Mouse (Mus musculus): ENCODE measurements around the gene Slc5a4a.

The Slc5a4a gene

DNA sequence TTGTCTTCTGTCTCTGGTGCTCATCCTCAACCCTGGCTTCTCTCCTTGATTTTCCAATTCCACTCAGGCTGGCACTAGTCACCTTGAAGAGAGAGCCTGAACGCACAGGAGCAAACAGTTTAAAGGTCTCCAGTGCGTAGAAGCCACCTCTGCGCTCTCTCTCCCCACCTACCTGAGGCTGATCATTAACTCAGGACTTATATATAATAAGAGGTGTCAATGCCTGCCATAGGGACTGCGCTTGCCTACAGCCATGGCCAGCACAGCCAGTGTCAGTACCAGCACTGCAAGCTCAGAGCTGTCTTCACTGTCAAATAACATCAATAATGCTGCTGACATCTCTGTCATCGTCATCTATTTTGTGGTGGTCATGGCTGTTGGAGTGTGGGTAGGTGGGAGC lies at the start of gene Slc5a4a:
TSS of gene Slc5a4a (plus strand) at position 174 of the 400 bp plus-strand sequence.
- no peak for DNase-seq (ENCODE audit: low read depth, low spot score)

DNA sequence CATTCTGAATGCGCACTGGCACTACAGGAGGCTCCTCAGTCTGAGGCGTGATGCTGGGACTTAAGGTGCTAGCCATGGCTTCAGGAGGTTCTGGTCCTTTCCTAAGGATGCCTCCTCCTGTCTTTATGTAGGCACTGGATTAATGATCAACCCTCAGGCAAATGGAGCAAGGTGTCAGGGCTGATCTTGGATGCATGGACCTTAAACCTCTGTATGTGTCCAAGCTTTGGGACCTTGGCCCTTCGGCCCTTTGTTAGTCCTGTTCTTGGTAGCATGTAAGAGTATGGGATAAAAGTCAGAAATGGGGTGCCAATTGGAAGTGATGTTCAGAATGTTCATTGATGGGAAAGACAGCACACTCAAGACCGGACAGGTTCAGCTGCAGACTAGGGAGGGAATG lies 36.4 kb upstream of the Slc5a4a start, which contains the start of gene Slc5a4b:
TSS of gene Slc5a4b (minus strand) at position 101 of the 400 bp plus-strand sequence.
- DNase-seq (ENCODE audit: low read depth, low spot score), result no peak

DNA sequence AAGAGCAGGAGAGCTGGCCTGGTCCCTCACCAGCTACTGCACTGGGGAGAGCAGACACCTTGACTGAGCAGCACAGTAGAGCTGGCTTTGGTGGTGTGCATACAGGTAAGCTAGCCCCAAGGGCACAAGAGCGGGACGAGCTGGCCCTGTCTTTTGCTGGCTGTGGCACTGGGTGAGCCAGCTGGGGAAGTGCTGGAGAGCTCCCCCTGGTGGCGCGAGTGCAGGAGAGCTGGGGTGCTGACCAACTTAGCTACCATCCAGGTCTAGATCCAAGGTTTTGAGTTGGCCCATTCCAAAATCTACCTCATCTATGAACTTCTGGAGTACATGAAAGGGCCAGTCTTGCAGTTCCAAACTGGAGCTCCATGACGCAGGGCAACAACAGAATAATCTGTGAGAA lies 29.3 kb upstream of the Slc5a4a start:
- DNase-seq (ENCODE audit: low read depth, low spot score), result no peak

DNA sequence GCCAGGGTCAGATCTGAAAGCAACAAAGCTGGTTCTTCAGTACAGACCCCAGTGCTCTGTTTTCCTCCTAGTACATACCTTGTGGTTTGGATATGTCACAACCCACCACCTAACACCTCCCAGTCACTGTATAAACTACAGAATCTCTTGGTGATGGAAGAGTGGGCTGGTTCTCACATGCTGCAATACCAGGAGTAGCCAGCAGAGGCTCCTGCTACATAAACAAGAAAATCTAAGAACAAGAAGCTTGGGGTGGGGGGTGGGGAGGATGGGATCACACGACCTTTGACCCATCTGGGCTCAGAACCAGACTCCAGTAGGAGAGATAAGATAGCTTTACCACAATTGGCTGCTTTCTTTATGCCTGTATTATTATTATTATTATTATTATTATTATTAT lies 28.5 kb upstream of the Slc5a4a start:
- DNase-seq (ENCODE audit: low read depth, low spot score), result no peak

DNA sequence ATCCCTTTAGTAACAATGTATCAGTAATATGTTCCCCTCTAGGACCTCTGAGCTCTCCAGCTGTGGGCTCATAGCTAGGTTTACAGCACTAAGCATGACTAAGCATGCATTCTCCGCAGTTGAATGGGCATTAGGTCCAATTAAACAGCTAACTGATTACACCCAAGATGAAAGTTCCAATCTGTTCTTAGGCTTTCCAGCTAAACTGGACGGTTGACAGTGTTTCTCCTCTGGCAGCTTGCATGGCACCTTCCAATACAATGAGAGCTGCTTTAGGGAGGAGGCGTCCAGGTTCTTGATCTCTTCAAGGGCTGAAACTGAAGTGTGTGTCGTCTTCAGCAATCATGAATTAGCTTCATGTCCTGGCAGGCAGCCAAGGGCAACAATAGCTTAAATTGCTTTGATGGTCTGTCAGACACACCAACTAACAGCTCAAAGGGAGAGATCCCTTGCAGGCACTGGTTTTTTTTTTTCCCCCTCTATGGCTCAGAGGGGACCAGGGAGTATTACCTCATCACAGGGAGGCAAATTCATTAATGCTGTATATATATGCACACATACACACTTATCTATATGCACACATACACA lies 27.0 kb upstream of the Slc5a4a start:
- DNase-seq (ENCODE audit: low read depth, low spot score), result no peak

DNA sequence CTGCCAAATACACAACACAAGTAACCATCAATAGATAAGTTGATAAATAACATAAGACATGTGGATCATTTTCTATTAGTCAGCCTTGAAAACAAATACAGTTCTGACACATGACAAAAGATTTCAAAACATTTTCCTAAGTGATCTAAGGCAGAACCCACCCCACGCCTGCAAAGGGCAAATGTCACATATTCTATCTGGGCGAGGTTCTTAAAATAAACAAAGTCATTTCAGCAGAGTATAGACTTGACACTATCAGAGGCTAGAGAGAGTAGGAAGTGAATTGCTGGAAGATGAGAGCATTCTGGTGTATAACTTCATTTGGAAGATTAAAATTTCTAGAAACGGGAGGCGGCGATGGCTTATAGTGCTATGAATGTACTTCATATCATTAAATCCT lies 25.8 kb upstream of the Slc5a4a start:
- no peak for DNase-seq (ENCODE audit: low read depth, low spot score)

DNA sequence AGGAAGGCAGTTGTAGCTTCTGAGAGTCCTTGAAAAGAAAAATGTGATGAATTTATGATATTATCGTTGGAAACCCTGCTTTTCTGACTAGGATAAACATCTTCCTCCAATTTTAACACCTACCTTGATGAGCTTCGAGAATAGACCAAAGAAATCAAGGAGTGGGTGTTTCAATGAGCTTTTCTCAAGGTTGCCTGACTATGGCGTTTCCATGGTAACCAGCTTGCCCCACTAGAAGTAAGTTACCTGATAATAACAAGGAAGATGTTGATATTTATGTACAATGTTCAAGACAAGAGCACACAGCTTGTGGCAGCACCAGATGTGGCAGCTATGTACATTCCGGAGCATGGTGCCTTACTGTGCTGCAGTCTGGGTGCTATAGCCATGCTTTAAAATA lies 14.7 kb upstream of the Slc5a4a start:
- peak; percentile 18 for DNase-seq (ENCODE audit: low read depth, low spot score)

DNA sequence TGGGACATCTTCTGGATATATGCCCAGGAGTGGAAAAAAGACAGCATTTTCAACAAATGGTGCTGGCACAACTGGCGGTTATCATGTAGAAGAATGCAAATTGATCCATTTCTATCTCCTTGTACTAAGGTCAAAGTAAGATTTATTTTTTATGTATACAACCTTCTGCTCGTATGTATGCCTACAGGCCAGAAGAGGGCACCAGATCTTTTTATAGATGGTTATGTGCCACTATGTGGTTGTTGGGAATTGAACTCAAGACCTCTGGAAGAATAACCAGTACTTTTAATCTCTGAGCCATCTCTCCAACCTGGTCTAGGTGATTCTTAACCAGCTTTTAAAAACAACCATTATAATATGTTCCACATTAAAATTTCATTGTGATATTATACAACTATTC lies 10.9 kb upstream of the Slc5a4a start:
- no peak for DNase-seq (ENCODE audit: low read depth, low spot score)

DNA sequence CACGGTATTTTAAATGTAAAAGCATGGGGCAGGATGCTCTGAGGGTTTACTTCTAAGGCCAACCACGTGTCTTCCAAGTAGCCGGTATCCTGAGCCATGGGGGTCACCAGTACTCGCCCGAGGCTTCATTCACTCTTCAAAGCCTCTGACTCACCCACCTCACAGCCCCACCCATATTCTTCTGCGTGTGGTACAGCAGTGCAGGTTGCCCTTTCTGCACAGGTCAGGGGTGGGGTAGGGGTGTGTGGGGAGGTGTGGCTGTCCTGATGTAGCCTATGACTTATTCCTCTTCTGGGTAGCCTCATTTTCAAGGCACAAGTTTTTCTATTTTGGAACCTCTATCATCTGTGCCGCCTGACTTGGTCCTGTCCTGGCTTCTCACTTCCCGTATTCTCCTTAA lies 405 bp upstream of the Slc5a4a start:
- DNase-seq (ENCODE audit: low read depth, low spot score), result no peak

DNA sequence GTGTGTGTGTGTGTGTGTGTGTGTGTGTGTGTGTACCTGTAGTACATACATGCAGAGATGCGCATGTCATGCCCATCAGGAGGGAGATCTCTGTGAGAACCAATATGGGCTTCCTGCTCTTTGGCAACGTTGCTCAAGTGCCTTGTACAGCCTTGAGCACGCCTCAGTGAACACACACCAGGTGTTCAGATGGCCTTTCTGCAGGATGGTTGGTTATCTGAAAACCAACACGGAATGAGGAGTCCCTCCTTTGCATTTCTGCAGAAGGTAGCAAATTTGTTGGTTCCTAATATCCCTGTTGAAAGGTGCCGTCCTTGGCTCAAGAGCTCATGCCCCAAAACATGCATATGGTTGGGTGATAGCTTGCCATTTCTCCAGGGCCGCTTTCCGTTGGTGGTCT lies 8.7 kb downstream of the Slc5a4a start:
- no peak for DNase-seq (ENCODE audit: low read depth, low spot score)

DNA sequence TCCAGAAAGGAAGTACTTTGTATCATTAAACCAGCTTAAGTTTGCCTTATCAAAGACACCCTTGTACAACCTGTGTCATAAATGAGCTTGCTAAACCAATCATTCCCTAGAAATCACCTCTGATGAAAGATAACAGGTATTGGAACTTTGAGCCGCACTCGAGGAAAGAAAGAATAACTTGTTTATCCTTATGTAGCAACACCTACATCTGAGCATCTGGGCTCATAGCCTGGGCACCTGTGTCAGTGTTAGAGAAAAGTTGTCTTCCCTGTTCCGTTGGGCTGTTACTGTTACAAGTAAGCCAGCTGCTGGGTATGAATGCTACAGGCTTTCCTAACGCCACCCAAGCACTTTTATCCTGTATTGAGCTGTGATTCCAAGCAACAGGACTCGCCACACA lies 10.3 kb downstream of the Slc5a4a start:
- DNase-seq (ENCODE audit: low read depth, low spot score), result no peak

DNA sequence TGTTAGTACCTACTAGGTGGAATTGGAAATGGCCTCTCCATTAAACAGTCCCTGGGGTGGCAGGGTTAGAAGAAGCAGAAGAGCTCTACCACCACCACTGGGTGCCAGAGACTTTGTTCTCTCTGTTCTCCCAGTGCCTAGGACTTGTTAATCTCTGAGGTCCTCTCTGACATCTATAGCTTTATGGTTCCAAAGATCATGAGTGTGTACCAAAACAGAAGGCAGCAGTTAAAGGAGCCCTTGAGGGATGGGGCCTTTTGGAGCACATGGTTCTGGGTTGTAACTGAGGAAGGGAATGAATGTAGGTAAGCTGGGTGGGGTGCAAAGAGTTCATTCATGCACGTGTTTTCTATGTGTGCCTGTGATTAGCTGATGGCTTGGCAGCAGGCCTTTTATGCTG lies 10.8 kb downstream of the Slc5a4a start:
- no peak for DNase-seq (ENCODE audit: low read depth, low spot score)

DNA sequence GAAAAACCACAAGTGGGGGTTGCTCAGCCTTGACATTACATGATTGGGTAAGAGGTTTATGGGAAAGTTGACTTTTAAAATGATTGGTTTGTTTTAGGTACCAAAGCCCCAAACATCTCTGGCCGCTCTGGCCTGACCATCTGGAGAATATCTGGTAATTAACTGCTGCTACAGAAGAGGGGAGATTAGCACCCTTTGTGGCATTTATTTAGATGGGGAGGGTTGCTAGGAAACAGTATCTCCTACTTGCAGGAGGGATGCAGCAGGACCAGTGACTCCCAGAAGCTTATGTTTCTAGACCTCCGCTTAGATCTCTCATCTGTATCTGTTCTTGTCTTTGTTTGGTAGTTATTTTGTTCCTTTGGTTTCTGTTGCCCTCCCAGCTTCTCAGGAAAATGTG lies 27.6 kb downstream of the Slc5a4a start:
- DNase-seq (ENCODE audit: low read depth, low spot score), result no peak

DNA sequence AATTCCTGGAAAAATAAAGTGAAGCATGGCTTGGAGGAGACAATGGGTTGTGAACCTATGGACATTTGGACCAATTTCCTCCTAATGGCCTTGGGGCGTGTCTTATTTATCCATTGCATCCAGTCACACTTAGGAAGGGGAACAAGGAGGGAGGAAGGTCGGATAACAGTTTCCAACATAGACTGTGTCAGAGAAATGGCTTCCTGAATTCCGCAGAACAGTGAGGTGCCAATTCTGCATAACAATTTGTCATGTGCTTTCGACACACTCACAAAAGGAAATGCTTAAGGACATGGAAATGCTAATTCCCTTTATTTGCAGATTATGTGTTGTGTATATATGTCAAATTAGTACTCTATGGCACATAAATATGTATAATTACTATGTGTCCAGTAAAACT lies 38.0 kb downstream of the Slc5a4a start:
- no peak for DNase-seq (ENCODE audit: low read depth, low spot score)

DNA sequence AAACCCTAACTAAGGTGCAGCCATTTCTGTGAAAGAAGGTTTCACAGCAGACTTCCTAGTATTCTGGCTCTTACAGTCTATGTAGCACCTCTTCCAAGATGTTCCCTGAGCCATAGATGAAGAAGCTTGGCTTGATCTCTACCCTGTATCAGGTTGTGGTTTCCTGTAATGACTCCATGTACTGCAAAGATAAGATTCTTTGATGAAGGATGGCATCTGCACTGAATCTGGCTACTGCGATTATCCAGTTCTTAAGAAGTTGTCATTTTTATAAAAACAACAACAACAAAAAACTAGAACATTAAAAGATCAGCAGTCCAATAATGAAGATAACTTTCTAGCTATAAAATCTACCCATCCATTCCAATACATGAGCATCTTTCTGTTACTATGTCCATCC lies 40.8 kb downstream of the Slc5a4a start:
- no peak for DNase-seq (ENCODE audit: low read depth, low spot score)

DNA sequence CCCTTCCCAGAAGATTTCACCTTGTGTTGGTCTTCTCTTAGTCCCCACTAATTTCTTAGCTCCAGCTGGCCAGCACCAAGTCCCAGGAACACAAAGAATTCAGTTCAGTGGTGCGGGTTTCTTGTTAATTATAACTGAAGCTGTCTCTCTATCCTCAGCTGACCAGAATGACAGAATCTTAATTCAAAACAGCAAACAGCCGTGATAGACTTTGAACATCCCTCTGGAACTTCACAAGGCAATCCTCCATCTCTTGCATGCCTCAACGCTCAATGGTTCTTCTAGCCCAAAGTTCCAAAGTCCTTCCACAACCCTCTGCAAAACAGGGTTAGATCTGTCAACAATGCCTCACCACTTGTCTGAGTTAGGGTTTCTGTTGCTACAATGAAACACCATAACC lies 54.2 kb downstream of the Slc5a4a start:
- no peak for DNase-seq (ENCODE audit: low read depth, low spot score)

DNA sequence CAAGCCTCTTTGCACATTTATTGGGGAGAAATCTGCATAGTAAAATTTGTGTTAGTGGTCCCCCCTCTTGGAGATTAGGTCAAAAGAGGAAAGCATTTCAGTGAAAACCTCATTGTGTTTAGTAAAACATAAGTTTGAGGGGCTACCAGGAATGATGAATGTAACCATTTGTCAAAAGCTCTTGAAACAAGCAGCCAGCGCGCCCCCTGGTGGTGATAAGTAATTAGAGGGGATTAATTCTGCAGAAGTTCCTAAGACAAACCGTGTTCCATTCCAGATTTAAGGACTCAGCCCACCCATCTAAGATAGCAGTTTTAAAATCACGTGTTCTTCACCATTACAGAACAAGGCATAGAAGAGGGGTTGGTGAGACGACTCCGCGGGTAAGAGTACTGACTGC lies 54.7 kb downstream of the Slc5a4a start:
- DNase-seq (ENCODE audit: low read depth, low spot score), result peak; percentile 37

DNA sequence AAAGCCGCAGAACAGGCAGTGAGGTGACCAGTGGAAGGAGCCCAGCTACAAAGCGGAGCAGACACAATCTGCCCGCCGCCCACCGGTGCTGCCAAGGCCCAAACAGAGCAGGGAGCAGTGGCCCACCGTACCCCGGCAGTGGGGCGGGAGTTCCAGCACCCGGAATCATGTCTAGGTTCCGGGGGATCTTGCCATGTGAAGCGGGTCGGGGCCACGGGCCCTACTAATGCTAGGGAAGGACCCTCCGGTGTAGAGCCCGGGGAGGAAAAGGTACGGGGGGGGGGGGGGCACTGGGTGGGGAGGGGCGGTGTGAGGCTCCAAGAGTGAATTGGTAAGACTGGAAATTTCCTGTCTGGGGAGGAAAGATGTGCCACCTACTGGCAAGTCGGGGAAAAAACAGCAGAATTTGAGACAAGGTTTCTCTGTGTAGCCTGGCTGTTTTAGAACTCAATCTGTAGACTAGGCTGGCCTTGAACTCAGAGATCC lies 56.6 kb downstream of the Slc5a4a start:
- peak; percentile 20 for DNase-seq (ENCODE audit: low read depth, low spot score)

DNA sequence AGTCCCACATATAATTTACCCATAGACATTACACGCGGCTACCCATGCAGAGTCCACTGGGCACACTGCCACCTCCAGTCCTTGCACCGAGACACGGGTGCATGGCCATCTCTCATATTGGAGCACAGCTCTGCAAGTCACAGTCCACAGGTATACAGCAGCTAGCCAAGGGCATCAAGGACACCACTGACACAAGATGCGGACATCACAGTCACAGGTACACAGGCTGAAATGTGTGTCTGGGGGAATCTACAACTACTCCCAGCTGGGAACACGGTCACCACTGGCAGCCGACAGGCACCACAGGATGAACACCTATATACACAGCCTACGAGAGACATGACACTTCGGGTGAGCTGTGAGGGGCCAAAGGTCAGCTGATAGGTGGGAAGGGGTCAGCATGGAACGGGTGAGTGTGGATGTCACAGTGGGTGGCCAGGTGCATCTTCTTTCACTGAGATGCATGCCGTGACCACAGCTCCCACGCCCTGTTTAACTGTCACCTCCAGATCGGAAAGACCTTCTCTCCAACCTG lies 60.1 kb downstream of the Slc5a4a start:
- no peak for DNase-seq (ENCODE audit: low read depth, low spot score)

DNA sequence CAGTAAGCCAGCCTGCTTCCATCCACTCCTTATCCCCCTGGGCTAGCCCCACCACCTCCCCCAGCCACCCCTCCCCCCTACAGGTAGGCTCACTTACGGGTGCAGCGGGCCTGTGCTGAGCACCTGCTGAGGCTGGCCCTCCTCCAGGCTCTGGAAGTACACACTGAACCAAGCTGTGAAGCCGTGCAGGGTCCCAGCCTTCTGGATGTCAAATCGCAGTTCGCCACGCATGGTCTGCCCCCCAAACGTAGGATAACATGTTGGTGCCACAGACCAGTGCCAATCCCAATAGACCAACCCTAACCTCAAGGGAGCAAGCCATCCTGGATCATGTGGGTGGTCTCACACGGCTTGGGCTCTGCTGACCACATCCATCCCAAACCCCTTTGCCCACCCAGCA lies 62.0 kb downstream of the Slc5a4a start:
- DNase-seq (ENCODE audit: low read depth, low spot score), result no peak

DNA sequence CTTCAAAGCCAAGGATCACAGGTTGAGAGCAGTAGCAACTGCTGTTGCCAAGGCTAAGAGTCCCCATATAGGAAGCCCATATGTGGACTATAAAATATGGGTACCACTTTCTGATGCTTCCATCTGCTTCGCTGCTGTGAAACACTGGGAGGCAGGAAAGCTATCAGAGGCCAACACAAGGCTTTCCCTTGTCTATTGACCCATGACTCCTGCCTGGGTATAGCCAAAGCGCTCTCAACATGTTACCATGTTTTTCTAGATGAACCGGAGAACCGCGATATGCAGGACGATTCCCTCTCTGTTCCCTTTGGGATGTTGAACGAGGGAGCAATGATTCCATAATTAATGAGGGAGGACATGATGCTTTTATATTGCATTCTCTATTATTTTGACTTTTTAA lies 63.6 kb downstream of the Slc5a4a start:
- no peak for DNase-seq (ENCODE audit: low read depth, low spot score)

DNA sequence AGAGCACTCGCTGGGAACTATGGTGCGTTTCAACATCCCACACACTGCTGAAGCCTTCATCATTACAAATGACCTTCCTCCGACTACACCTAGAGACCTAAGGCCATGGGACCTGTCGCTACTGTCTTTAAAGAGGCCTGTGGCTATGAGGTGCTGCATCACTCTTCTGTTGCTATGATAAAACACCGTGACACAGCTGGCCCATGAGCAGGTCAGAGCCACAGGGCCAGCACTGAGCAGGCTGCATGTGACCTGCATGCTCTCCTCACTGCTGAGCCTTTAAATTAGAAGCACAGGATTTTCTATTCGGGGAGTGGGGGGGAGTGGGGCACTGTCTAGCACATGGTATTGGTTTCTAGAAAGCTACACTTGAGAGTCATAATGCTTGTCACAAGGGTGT lies 64.9 kb downstream of the Slc5a4a start:
- no peak for DNase-seq (ENCODE audit: low read depth, low spot score)

DNA sequence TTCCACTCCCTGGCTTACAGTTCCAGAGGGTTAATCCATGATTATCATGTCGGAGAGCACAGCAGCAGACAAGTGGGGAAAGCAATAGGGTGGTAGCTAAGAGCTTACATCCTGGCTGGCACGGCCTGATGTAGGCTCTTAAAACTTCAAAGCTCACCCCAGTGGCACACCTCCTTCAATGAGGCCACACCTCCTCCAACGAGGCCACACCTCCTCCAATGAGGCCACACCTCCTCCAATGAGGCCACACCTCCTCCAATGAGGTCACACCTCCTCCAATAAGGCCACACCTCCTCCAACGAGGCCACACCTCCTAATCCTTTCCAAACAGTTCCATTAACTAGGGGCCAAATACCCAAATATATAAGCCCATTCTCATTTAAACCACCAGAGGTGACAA lies 66.9 kb downstream of the Slc5a4a start:
- DNase-seq (ENCODE audit: low read depth, low spot score), result no peak

DNA sequence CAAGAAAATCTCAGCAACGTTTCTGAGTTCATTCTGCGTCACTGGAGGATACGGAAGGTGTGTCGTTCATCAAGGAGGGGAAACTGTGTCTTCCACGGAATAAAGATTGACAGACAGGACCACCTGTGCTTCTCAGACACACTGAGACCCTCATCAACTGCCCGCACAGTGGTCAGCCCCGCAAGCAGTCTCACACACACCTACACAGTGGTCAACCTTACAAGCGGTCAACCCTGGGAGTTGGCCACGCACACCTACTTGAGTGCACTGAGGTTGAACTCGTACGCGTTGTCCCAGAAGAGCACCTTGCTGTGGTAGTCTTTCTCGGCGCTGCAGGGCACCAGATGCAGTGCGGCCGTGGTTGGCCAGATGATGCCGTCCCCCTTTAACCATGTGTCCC lies 69.8 kb downstream of the Slc5a4a start:
- no peak for DNase-seq (ENCODE audit: low read depth, low spot score)
